Mouse (Mus musculus) MEL (cell line): Measurements from ENCODE around the gene Rnf220.

Source experiments
- CTCF ChIP-seq, 3 experiments: IDR thresholded peaks in 2 of 3; conservative IDR thresholded peaks in 1 of 3; 2 replicates each; pipeline ENCODE4 v1.5.1; 2011 to 2012; ENCODE audit warnings: low read length in 3 of 3, low read depth in 2 of 3, mild to moderate bottlenecking in 2 of 3, improper control_type of control experiment in 1 of 3, inconsistent platforms in 1 of 3, mixed read lengths in 1 of 3, moderate library complexity in 1 of 3; ENCODE audit not compliant: control insufficient read depth in 1 of 3, insufficient read depth in 1 of 3, poor library complexity in 1 of 3, severe bottlenecking in 1 of 3
- E2F4 ChIP-seq: IDR thresholded peaks from 2 replicates; pipeline ENCODE4 v1.6.1; 2011; ENCODE audit warnings: low read depth, low read length, improper control_type of control experiment, borderline replicate concordance
- EP300 ChIP-seq, 2 experiments: IDR thresholded peaks; 2 replicates each; pipeline ENCODE4 v1.6.1; 2011; ENCODE audit warnings: improper control_type of control experiment in 2 of 2, low read length in 2 of 2, low read depth in 1 of 2, mild to moderate bottlenecking in 1 of 2
- POLR2AphosphoS5 ChIP-seq: IDR thresholded peaks from 2 replicates; pipeline ENCODE4 v1.6.1; 2012; ENCODE audit warnings: low read depth, borderline replicate concordance, mild to moderate bottlenecking, inconsistent platforms, low read length, moderate library complexity, mixed read lengths
- USF2 ChIP-seq, 2 experiments: IDR thresholded peaks; 2 replicates each; pipeline ENCODE4 v1.6.1; 2011 to 2012; ENCODE audit warnings: improper control_type of control experiment in 2 of 2, low read length in 2 of 2, borderline replicate concordance in 1 of 2, inconsistent platforms in 1 of 2, low read depth in 1 of 2, mild to moderate bottlenecking in 1 of 2; ENCODE audit not compliant: insufficient read depth in 1 of 2

- TF ChIP-seq CTCF (IDR thresholded peaks at IDR 0.05 in 2 of 3, conservative IDR thresholded peaks at IDR 0.05 in 1 of 3; ENCODE audit: control insufficient read depth in 1 of 3, insufficient read depth in 1 of 3, low read depth in 2 of 3, low read length in 3 of 3, poor library complexity in 1 of 3, severe bottlenecking in 1 of 3) (no peak), E2F4 (no peak), POLR2AphosphoS5 (no peak), USF2 (IDR thresholded peaks at IDR 0.05; ENCODE audit: borderline replicate concordance in 1 of 2, insufficient read depth in 1 of 2, low read depth in 1 of 2, low read length in 2 of 2) (no peak), EP300 (IDR thresholded peaks at IDR 0.05; ENCODE audit: low read depth in 1 of 2, low read length in 2 of 2) (no peak)
Measured at GRCm38 (mm10) chr4:117299921-117300320, 196.9 kb downstream of the Rnf220 start.
